ENCODE assay signal across 27 mouse cellular contexts in the genomic region with DNA sequence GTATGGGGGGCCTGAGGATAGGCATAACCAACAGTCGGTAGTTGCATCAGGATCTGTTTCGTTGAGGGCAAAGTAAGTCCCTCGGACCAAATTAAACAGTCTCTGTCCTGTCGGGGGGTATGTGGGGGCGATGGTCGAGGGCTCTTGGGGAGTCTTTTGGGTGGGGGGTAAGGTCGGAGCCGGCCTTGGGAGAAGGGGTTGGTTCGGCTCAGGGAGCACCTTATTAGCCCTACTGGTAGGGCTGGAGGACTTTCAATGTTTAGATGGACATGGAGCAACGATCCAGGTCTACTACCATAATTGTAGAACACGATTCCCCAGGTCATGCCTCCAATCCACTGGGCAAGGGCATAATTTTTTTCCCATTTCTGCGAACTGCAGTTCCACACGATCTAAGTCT. TPM values are rescaled to one million over a fixed set of nuclear protein-coding genes. Genes with fewer than 3 reads are reported as not detected.
A peak's percentile ranks its signal among the peaks of the same experiment; 100 is the strongest.
DNase-seq lines count a peak whose midpoint lies in the region; TF ChIP-seq lines count a peak whose summit lies in the region.
"Had no signal": no experiment of that assay in that cellular context is flagged by ENCODE, and none has a peak within 500 bp of the region (broad histone marks: within the 10 kb centered on the region; RNA-seq: fewer than 3 reads in every experiment).

No protein-coding gene starts in this region.

- H3K4me3 ChIP-seq in heart, embryonic 10.5 days = no peak overlapping the region
- H3K4me3 ChIP-seq in heart, adult 2 months = no peak overlapping the region
- H3K4me3 ChIP-seq in embryonic facial prominence, embryonic 10.5 days = no peak overlapping the region

- H3K4me1 ChIP-seq in heart, embryonic 10.5 days = no peaks in the 10 kb centered on the region
- H3K4me1 ChIP-seq in heart, adult 2 months (ENCODE audit: control insufficient read depth, insufficient read depth, low read length) = no peaks in the 10 kb centered on the region
- H3K4me1 ChIP-seq in embryonic facial prominence, embryonic 10.5 days = no peaks in the 10 kb centered on the region

- no peak for TF ChIP-seq EP300 in heart, adult 2 months (IDR thresholded peaks at IDR 0.05; ENCODE audit: insufficient read depth, low read depth, low read length)

- intact Hi-C loops in heart, postnatal 10 days (cut with DNase I) = no loop called here
- intact Hi-C loops in heart, adult 2 months (cut with DNase I) = no loop called here

- H3K9me3 ChIP-seq in heart, embryonic 10.5 days = peaks cover 7% of the 10 kb centered on the region
- peaks cover 18% of the 10 kb centered on the region for H3K9me3 ChIP-seq in embryonic facial prominence, embryonic 10.5 days
- H3K9me3 ChIP-seq: G1E had no signal

- H3K27ac ChIP-seq in heart, embryonic 10.5 days = no peak overlapping the region
- H3K27ac ChIP-seq in heart, adult 2 months = no peak overlapping the region
- H3K27ac ChIP-seq in embryonic facial prominence, embryonic 10.5 days (replicated peaks) = no peak overlapping the region

- WGBS in heart, embryonic 10.5 days = 89% methylated on average over 13 of the region's 13 CpGs
- whole genome bisulfite sequencing in heart, adult 2 months = 88% methylated on average over 13 of the region's 13 CpGs
- 89% methylated on average over 13 of the region's 13 CpGs for WGBS in embryonic facial prominence, embryonic 10.5 days

- no peak overlapping the region for H3K9ac ChIP-seq in heart, adult 2 months (ENCODE audit: low read depth, low read length)

- no peaks in the 10 kb centered on the region for H3K79me2 ChIP-seq in heart, adult 2 months (replicated peaks; ENCODE audit: control insufficient read depth, insufficient read depth, low read length)

- no peak for TF ChIP-seq POLR2A in heart, adult 2 months (IDR thresholded peaks at IDR 0.05; ENCODE audit: insufficient read depth, low read depth, low read length)

- no peaks in the 10 kb centered on the region for H3K36me3 ChIP-seq in heart, embryonic 10.5 days
- H3K36me3 ChIP-seq in heart, adult 2 months (ENCODE audit: control insufficient read depth, insufficient read depth, low read length) = no peaks in the 10 kb centered on the region
- no peaks in the 10 kb centered on the region for H3K36me3 ChIP-seq in embryonic facial prominence, embryonic 10.5 days (replicated peaks)
- H3K36me3 ChIP-seq: G1E had no signal

- TF ChIP-seq CTCF in heart, adult 2 months (IDR thresholded peaks at IDR 0.05) = no peak

- peak; percentile 78 for DNase-seq in heart, adult 11 months
- DNase-seq in heart, postnatal 10 days = no peak
- peak; percentile 67 for DNase-seq in heart, embryonic 10.5 days (ENCODE audit: low spot score)
- no peak for DNase-seq in heart, adult 2 months
- peak; percentile 3 for DNase-seq in embryonic facial prominence, embryonic 10.5 days (ENCODE audit: low spot score)
- no peak for DNase-seq in layer of hippocampus, postnatal 10 days (ENCODE audit: low spot score in 2 of 2)
- DNase-seq: adrenal gland, adult 2 months; adrenal gland, adult 8-10 months; adrenal gland, postnatal 10 days; adrenal gland, postnatal 14 days; adrenal gland, postnatal 25 days; adrenal gland, postnatal 36 days; B cell, adult 2 months; cerebellum, adult 11 months; cerebellum, adult 11-12 months; cerebellum, adult 18-20 months had no signal

- H3K27me3 ChIP-seq in heart, embryonic 10.5 days (ENCODE audit: insufficient read depth, poor library complexity, severe bottlenecking) = no peaks in the 10 kb centered on the region
- no peaks in the 10 kb centered on the region for H3K27me3 ChIP-seq in heart, adult 2 months (ENCODE audit: control insufficient read depth, insufficient read depth, low read length)
- H3K27me3 ChIP-seq in embryonic facial prominence, embryonic 10.5 days (replicated peaks; ENCODE audit: low read depth, poor library complexity, severe bottlenecking) = no peaks in the 10 kb centered on the region
- H3K27me3 ChIP-seq: Patski had no signal

RNA-seq across cellular contexts. Expression of a gene that starts 4.7 kb away (rescaled TPM):
- 10 to 100 TPM; 15.6 to 18.0 TPM for total RNA-seq in heart, postnatal 10 days (2021)
- 0.71 and 1.0 TPM in 2 replicates for polyA plus RNA-seq in heart, embryonic 10.5 days (2016; fragmentation: Nextera tagmentation; extraction: Ambion mirVana)
- 10 to 100 TPM in 1 of 2 experiments, 1 to 10 TPM in 1; 7.9 to 10.8 TPM for total RNA-seq in heart, adult 2 months (2021)
- not detected in 2 replicates for polyA plus RNA-seq in heart, adult 2 months (2012; rRNA removed)
- polyA plus RNA-seq in embryonic facial prominence, embryonic 10.5 days (2016; fragmentation: Nextera tagmentation; extraction: Ambion mirVana) = 1.3 and 2.0 TPM in 2 replicates
- 10 to 100 TPM; 14.1 to 17.2 TPM for total RNA-seq in layer of hippocampus, postnatal 10 days (2021)
- polyA plus RNA-seq: adrenal gland, adult 2 months; G1E had no signal

RNA-seq across cellular contexts. Expression of a gene that starts 5.4 kb away (rescaled TPM):
- total RNA-seq in heart, postnatal 10 days (2021) = 1 to 10 TPM; 4.0 to 5.3 TPM
- polyA plus RNA-seq in heart, embryonic 10.5 days (2016; fragmentation: Nextera tagmentation; extraction: Ambion mirVana) = not detected in 2 replicates
- total RNA-seq in heart, adult 2 months (2021) = 1 to 10 TPM; 2.7 to 2.9 TPM
- polyA plus RNA-seq in heart, adult 2 months (2012; rRNA removed) = not detected in 2 replicates
- not detected in 2 replicates for polyA plus RNA-seq in embryonic facial prominence, embryonic 10.5 days (2016; fragmentation: Nextera tagmentation; extraction: Ambion mirVana)
- under 1 TPM in 1 of 2 experiments, not detected in 1; 0.50 TPM for total RNA-seq in layer of hippocampus, postnatal 10 days (2021)
- total RNA-seq: CH12.LX, ES-E14, G1E, MEL had no signal
- polyA plus RNA-seq: activated CD4-positive, CD25-positive, alpha-beta regulatory T cell, adult 4 months; adrenal gland, adult 2 months; brain, embryonic 14.5 days; C2C12; G1E; Patski had no signal

RNA-seq across cellular contexts. Expression of a gene that starts 22.7 kb away (rescaled TPM):
- not detected for total RNA-seq in heart, postnatal 10 days (2021)
- polyA plus RNA-seq in heart, embryonic 10.5 days (2016; fragmentation: Nextera tagmentation; extraction: Ambion mirVana) = not detected in 2 replicates
- total RNA-seq in heart, adult 2 months (2021) = not detected
- not detected in 2 replicates for polyA plus RNA-seq in heart, adult 2 months (2012; rRNA removed)
- not detected in 2 replicates for polyA plus RNA-seq in embryonic facial prominence, embryonic 10.5 days (2016; fragmentation: Nextera tagmentation; extraction: Ambion mirVana)
- total RNA-seq in layer of hippocampus, postnatal 10 days (2021) = not detected
- total RNA-seq: adrenal gland, adult 18-20 months; adrenal gland, adult 2 months; adrenal gland, adult 8-10 months; adrenal gland, postnatal 10 days; adrenal gland, postnatal 14 days; adrenal gland, postnatal 25 days; adrenal gland, postnatal 36 days; adrenal gland, postnatal 4 days; CH12.LX; ES-E14; G1E; MEL had no signal
- polyA plus RNA-seq: activated CD4-positive, CD25-positive, alpha-beta regulatory T cell, adult 4 months; adrenal gland, adult 2 months; brain, embryonic 14.5 days; C2C12; CD4-positive, CD25-positive, alpha-beta regulatory T cell, adult 4 months; G1E; Patski had no signal

RNA-seq across cellular contexts. Expression of a gene that starts 25.8 kb away (rescaled TPM):
- under 1 TPM; 0.24 to 0.30 TPM for total RNA-seq in heart, postnatal 10 days (2021)
- polyA plus RNA-seq in heart, embryonic 10.5 days (2016; fragmentation: Nextera tagmentation; extraction: Ambion mirVana) = not detected in 2 replicates
- not detected for total RNA-seq in heart, adult 2 months (2021)
- not detected in 2 replicates for polyA plus RNA-seq in heart, adult 2 months (2012; rRNA removed)
- polyA plus RNA-seq in embryonic facial prominence, embryonic 10.5 days (2016; fragmentation: Nextera tagmentation; extraction: Ambion mirVana) = not detected in 2 replicates
- total RNA-seq in layer of hippocampus, postnatal 10 days (2021) = not detected
- total RNA-seq: CH12.LX, ES-E14, MEL had no signal
- polyA plus RNA-seq: activated CD4-positive, CD25-positive, alpha-beta regulatory T cell, adult 4 months; brain, embryonic 14.5 days; C2C12; CD4-positive, CD25-positive, alpha-beta regulatory T cell, adult 4 months; G1E; Patski had no signal

RNA-seq across cellular contexts. Expression of a gene that starts 33.6 kb away (rescaled TPM):
- total RNA-seq in heart, postnatal 10 days (2021) = 10 to 100 TPM; 46.6 to 48.9 TPM
- polyA plus RNA-seq in heart, embryonic 10.5 days (2016; fragmentation: Nextera tagmentation; extraction: Ambion mirVana) = 56.1 and 61.0 TPM in 2 replicates
- 10 to 100 TPM; 40.2 to 40.9 TPM for total RNA-seq in heart, adult 2 months (2021)
- 61.2 and 63.8 TPM in 2 replicates for polyA plus RNA-seq in heart, adult 2 months (2012; rRNA removed)
- polyA plus RNA-seq in embryonic facial prominence, embryonic 10.5 days (2016; fragmentation: Nextera tagmentation; extraction: Ambion mirVana) = 56.7 and 57.7 TPM in 2 replicates
- total RNA-seq in layer of hippocampus, postnatal 10 days (2021) = 10 to 100 TPM; 53.6 to 56.9 TPM

Comparison
In these comparisons a context has a peak if more than half of its experiments do, and no peak if none do; other contexts are left out.
1. DNase-seq: peak in heart, adult 11 months (single experiment), heart, embryonic 10.5 days (single experiment) and embryonic facial prominence, embryonic 10.5 days (single experiment); none in heart, postnatal 10 days (0 of 2), heart, adult 2 months (0 of 2) and layer of hippocampus, postnatal 10 days (0 of 2).